Mouse (Mus musculus): ENCODE data around the gene Zcchc24. TPM values are rescaled to one million over a fixed set of nuclear protein-coding genes. Genes with fewer than 3 reads are reported as not detected.
A peak's percentile ranks its signal among the peaks of the same experiment; 100 is the strongest.

Gene Zcchc24
- total RNA-seq, 2 experiments from 2014 or later: 18.4 to 30.0 TPM

- no peak for DNase-seq (ENCODE audit: low spot score in 2 of 2)
These were observed 18.3 kb downstream of the Zcchc24 start for GRCm38 (mm10) chr14:25750448-25751015.

- no peak for DNase-seq (ENCODE audit: low spot score in 2 of 2)
These were observed 19.5 kb downstream of the Zcchc24 start for GRCm38 (mm10) chr14:25749143-25749909.

- no peak for DNase-seq (ENCODE audit: low spot score in 2 of 2)
These were observed 20.7 kb downstream of the Zcchc24 start for GRCm38 (mm10) chr14:25747996-25748756.

GRCm38 (mm10) chr14:25746971-25747945, 21.6 kb downstream of the Zcchc24 start:
- no peak for DNase-seq (ENCODE audit: low spot score in 2 of 2)

GRCm38 (mm10) chr14:25746371-25746770, 22.5 kb downstream of the Zcchc24 start:
- no peak for DNase-seq (ENCODE audit: low spot score in 2 of 2)

- no peak for DNase-seq (ENCODE audit: low spot score in 2 of 2)
These were observed 23.3 kb downstream of the Zcchc24 start for GRCm38 (mm10) chr14:25745365-25746184.

GRCm38 (mm10) chr14:25742943-25743342, 25.9 kb downstream of the Zcchc24 start:
- DNase-seq (ENCODE audit: low spot score in 2 of 2): no peak

- DNase-seq (ENCODE audit: low spot score in 2 of 2): no peak
These were observed 26.9 kb downstream of the Zcchc24 start for GRCm38 (mm10) chr14:25741840-25742367.

- no peak for DNase-seq (ENCODE audit: low spot score in 2 of 2)
These were observed 27.6 kb downstream of the Zcchc24 start for GRCm38 (mm10) chr14:25741211-25741610.

GRCm38 (mm10) chr14:25739957-25740565, 28.8 kb downstream of the Zcchc24 start:
- DNase-seq (ENCODE audit: low spot score in 2 of 2): no peak

- DNase-seq (ENCODE audit: low spot score in 2 of 2): no peak
These were observed 30.2 kb downstream of the Zcchc24 start for GRCm38 (mm10) chr14:25738591-25739001.

GRCm38 (mm10) chr14:25736589-25736988, 32.2 kb downstream of the Zcchc24 start:
- DNase-seq (ENCODE audit: low spot score in 2 of 2): no peak

- DNase-seq (ENCODE audit: low spot score in 2 of 2): no peak
These were observed 32.7 kb downstream of the Zcchc24 start for GRCm38 (mm10) chr14:25736140-25736539.

- no peak for DNase-seq (ENCODE audit: low spot score in 2 of 2)
These were observed 33.8 kb downstream of the Zcchc24 start for GRCm38 (mm10) chr14:25734736-25735716.

- no peak for DNase-seq (ENCODE audit: low spot score in 2 of 2)
These were observed 41.7 kb downstream of the Zcchc24 start for GRCm38 (mm10) chr14:25727149-25727510.

GRCm38 (mm10) chr14:25726226-25727148, 42.4 kb downstream of the Zcchc24 start:
- DNase-seq (ENCODE audit: low spot score in 2 of 2): peak; percentile 35 to 63

- DNase-seq (ENCODE audit: low spot score in 2 of 2): no peak
These were observed 43.1 kb downstream of the Zcchc24 start for GRCm38 (mm10) chr14:25725690-25726089.

Measured in adrenal gland, adult 18-20 months (tissue).